Mouse (Mus musculus): Measurements from ENCODE around the gene a. TPM values are rescaled to one million over a fixed set of nuclear protein-coding genes. Genes with fewer than 3 reads are reported as not detected.
"Not testable (repeated sequence)": the region's sequence is repeated elsewhere in the genome, so short reads cannot be mapped to it uniquely, and the experiment has no call there.

Gene a
- polyA plus RNA-seq, 1 experiment from 2014 or later = 17.7 TPM

DNA sequence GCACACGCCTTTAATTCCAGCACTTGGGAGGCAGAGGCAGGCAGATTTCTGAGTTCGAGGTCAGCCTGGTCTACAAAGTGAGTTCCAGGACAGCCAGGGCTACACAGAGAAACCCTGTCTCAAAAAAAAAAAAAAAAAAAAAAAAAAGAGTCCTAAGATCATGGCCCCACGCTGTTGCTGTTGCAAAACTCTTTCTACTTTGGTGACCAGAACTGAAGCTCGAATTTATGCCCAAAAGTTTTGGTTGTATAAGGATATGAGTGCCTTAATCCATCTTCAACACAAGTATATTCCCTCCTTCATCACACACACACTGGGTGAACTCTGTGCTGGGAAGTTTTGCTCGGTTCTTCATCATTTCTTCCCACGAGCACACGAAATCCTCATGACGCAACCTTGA lies 262.3 kb downstream of the a start:
- ATAC-seq (ENCODE audit: insufficient number of reproducible peaks, low FRiP score, low TSS enrichment, low read depth); H3K27me3 ChIP-seq (ENCODE audit: control insufficient read depth, insufficient read depth, low read length); H3K9ac ChIP-seq (ENCODE audit: low read length); H3K27ac ChIP-seq (replicated peaks; ENCODE audit: low read depth, low read length); DNase-seq (ENCODE audit: low spot score); H3K9me3 ChIP-seq (ENCODE audit: control insufficient read depth, low read length); H3K4me2 ChIP-seq (ENCODE audit: low read depth, severe bottlenecking); H3K4me3 ChIP-seq (ENCODE audit: low read depth, low read length); H3K36me3 ChIP-seq (ENCODE audit: control insufficient read depth, insufficient read depth, low read length): not testable (repeated sequence)
- WGBS = 96% methylated on average over 8 of the region's 8 CpGs
- peaks cover 11% of the 10 kb centered on the region for H3K4me1 ChIP-seq (ENCODE audit: control insufficient read depth, insufficient read depth, low read length)

DNA sequence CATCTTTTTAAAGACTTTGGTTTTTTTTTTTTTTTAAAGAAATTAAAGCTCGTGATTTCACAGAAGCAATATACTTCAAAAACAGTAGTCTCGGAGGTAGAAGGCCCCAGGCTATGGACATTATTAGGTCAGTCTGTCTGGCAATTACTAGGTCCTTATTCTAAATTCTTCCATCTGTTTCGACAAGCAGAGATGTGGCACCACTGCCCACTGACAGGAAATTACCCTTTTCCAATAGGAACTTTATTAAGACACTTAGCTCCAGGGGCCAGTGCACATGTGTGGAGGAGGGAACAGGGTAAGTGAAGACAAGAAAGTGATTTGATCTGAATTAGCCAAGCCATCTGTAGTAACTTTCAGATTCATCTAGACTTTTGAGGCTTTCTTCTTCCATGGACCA lies 263.5 kb downstream of the a start:
- Histone ChIP-seq H3K27ac (replicated peaks; ENCODE audit: low read depth, low read length) (no peak overlapping the region; the same call in 1 of the 2 replicates), H3K4me2 (ENCODE audit: low read depth, severe bottlenecking) (no peak overlapping the region), H3K27me3 (ENCODE audit: control insufficient read depth, insufficient read depth, low read length) (no peaks in the 10 kb centered on the region), H3K9ac (ENCODE audit: low read length) (no peak overlapping the region), H3K4me1 (ENCODE audit: control insufficient read depth, insufficient read depth, low read length) (peaks cover 11% of the 10 kb centered on the region), H3K4me3 (ENCODE audit: low read depth, low read length) (no peak overlapping the region), H3K36me3 (ENCODE audit: control insufficient read depth, insufficient read depth, low read length) (peaks cover 5% of the 10 kb centered on the region), H3K9me3 (ENCODE audit: control insufficient read depth, low read length) (no peaks in the 10 kb centered on the region)
- 19% methylated on average over 3 of the region's 3 CpGs for WGBS
- ATAC-seq (ENCODE audit: insufficient number of reproducible peaks, low FRiP score, low TSS enrichment, low read depth) (no peak), DNase-seq (ENCODE audit: low spot score) (peak; percentile 51)

DNA sequence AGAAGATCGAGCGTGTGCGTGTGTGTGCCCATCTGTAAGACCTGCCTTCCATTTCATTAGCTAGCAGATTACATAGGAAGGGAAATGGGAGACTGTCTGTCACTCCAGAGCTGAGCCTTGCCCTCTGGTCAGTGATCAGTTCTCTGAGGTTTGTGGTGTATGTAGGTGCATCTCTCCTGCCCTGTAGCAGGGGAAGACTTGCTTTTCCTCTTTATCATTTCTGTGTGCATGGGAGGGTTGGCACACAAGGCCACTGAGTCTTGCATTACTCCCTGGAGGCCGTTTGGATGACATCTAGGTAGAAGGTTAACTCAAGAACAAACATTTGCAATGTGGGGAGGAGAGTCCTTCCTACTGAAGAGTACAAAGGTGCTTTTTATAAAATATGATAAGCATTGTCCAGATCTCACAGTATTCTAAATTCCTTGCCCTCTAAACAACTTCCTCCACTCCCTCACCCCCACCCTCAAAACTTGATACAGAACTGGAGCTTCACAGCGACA lies 264.9 kb downstream of the a start:
- Histone ChIP-seq H3K36me3 (ENCODE audit: control insufficient read depth, insufficient read depth, low read length) (peaks cover 12% of the 10 kb centered on the region), H3K4me3 (ENCODE audit: low read depth, low read length) (no peak overlapping the region), H3K9me3 (ENCODE audit: control insufficient read depth, low read length) (no peaks in the 10 kb centered on the region), H3K27ac (replicated peaks; ENCODE audit: low read depth, low read length) (no peak overlapping the region), H3K27me3 (ENCODE audit: control insufficient read depth, insufficient read depth, low read length) (no peaks in the 10 kb centered on the region), H3K4me1 (ENCODE audit: control insufficient read depth, insufficient read depth, low read length) (peaks cover 5% of the 10 kb centered on the region), H3K9ac (ENCODE audit: low read length) (no peak overlapping the region), H3K4me2 (ENCODE audit: low read depth, severe bottlenecking) (no peak overlapping the region)
- 88% methylated on average over 5 of the region's 5 CpGs for WGBS
- ATAC-seq (ENCODE audit: insufficient number of reproducible peaks, low FRiP score, low TSS enrichment, low read depth) = no peak
- no peak for DNase-seq (ENCODE audit: low spot score)

DNA sequence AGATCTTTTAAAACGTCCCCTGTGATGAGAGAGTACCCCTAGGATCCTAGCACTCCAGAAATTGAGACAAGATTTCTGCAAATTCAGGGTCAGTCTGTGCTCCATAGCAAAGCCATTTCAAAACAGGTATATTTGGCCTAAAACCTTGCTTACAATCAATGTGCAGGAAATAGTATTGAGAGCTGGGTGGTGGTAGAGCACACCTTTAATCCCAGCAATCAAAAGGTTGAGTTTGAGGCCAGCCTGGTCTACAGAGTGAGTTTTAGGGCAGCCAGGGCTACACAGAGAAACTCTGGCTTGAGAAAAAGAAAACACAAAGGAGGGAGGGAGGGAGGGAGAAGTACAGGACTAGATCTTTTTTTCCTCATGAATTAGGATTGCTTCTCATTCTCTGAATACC lies 266.2 kb downstream of the a start:
- DNase-seq (ENCODE audit: low spot score) = no peak
- no peaks in the 10 kb centered on the region for H3K9me3 ChIP-seq (ENCODE audit: control insufficient read depth, low read length)
- peaks cover 3% of the 10 kb centered on the region; the same call in 1 of the 2 replicates for H3K4me1 ChIP-seq (ENCODE audit: control insufficient read depth, insufficient read depth, low read length)
- no peaks in the 10 kb centered on the region for H3K27me3 ChIP-seq (ENCODE audit: control insufficient read depth, insufficient read depth, low read length)
- H3K27ac ChIP-seq (replicated peaks; ENCODE audit: low read depth, low read length) = no peak overlapping the region
- H3K4me2 ChIP-seq (ENCODE audit: low read depth, severe bottlenecking) = no peak overlapping the region
- H3K9ac ChIP-seq (ENCODE audit: low read length) = no peak overlapping the region
- no peak for ATAC-seq (ENCODE audit: insufficient number of reproducible peaks, low FRiP score, low TSS enrichment, low read depth)
- H3K36me3 ChIP-seq (ENCODE audit: control insufficient read depth, insufficient read depth, low read length) = peaks cover 15% of the 10 kb centered on the region
- no peak overlapping the region for H3K4me3 ChIP-seq (ENCODE audit: low read depth, low read length)
- WGBS = 63% methylated on average over 1 of the region's 1 CpGs

DNA sequence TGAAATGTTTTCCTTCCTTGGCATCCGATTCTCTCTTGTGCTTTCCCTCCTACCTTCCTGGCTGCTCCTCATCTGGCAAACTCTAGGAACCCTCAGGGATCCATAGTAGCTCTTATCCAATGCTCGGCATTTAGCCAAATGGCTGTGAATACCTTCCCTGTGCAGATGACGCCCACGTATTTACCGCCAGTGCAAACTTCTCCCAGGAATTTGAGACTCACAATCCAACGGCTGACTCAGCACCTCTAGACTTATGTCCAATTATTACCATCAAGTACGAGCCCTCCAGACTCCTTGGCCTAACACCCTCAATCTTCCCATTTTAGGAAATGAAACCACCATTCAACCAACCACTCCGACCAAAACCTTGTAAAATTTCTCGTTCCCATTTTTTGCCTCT lies 279.8 kb downstream of the a start:
- DNase-seq (ENCODE audit: low spot score) = no peak
- Histone ChIP-seq H3K9ac (ENCODE audit: low read length) (no peak overlapping the region), H3K4me3 (ENCODE audit: low read depth, low read length) (no peak overlapping the region), H3K36me3 (ENCODE audit: control insufficient read depth, insufficient read depth, low read length) (peaks cover 6% of the 10 kb centered on the region), H3K4me2 (ENCODE audit: low read depth, severe bottlenecking) (no peak overlapping the region), H3K27ac (replicated peaks; ENCODE audit: low read depth, low read length) (no peak overlapping the region), H3K4me1 (ENCODE audit: control insufficient read depth, insufficient read depth, low read length) (peaks cover 13% of the 10 kb centered on the region), H3K9me3 (ENCODE audit: control insufficient read depth, low read length) (no peaks in the 10 kb centered on the region), H3K27me3 (ENCODE audit: control insufficient read depth, insufficient read depth, low read length) (no peaks in the 10 kb centered on the region)
- WGBS = 92% methylated on average over 9 of the region's 9 CpGs
- ATAC-seq (ENCODE audit: insufficient number of reproducible peaks, low FRiP score, low TSS enrichment, low read depth) = no peak

DNA sequence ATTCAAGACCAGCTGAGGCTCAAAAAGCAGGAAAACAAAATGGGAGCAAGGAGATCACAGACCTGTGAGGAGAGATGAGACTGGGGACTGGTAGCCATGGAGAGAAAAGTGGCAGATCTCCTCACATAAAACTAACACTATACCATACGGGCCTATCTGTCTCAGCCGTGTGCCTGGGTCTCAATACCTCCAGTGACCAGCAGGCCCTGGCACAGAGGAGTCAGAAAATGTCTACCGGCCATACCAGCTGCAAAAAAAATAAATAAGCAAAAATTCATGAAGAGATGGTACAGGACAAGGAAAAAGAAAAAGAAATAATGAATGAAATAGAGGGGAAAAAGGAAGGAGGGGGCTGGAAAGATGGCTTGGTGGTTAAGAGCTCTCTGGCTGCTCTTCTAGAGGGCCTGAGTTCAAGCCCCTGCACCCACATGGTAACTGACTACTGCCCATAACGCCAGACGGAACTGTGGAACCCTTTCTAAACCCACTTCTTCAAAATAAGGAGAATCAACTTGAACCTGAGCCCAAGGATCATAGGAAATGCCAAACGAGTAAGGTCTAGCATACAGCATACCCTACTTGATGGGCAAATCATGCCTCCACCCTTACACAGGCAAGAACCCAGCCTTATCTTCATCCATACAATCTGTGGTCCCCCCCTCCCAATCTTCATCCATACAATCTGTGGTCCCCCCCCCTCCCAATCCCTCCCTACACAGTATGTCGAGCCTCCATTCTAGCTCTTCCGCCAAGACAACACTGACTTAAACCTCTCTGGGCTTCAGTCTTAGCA lies 281.3 kb downstream of the a start:
- no peak for DNase-seq (ENCODE audit: low spot score)
- H3K4me3 ChIP-seq (ENCODE audit: low read depth, low read length) = no peak overlapping the region
- no peak overlapping the region for H3K27ac ChIP-seq (replicated peaks; ENCODE audit: low read depth, low read length)
- H3K4me2 ChIP-seq (ENCODE audit: low read depth, severe bottlenecking) = peak overlapping the region; percentile 83
- H3K27me3 ChIP-seq (ENCODE audit: control insufficient read depth, insufficient read depth, low read length) = no peaks in the 10 kb centered on the region
- no peaks in the 10 kb centered on the region for H3K9me3 ChIP-seq (ENCODE audit: control insufficient read depth, low read length)
- WGBS = 81% methylated on average over 8 of the region's 8 CpGs
- peaks cover 5% of the 10 kb centered on the region; the same call in 1 of the 2 replicates for H3K36me3 ChIP-seq (ENCODE audit: control insufficient read depth, insufficient read depth, low read length)
- H3K9ac ChIP-seq (ENCODE audit: low read length) = no peak overlapping the region
- peaks cover 13% of the 10 kb centered on the region for H3K4me1 ChIP-seq (ENCODE audit: control insufficient read depth, insufficient read depth, low read length)
- no peak for ATAC-seq (ENCODE audit: insufficient number of reproducible peaks, low FRiP score, low TSS enrichment, low read depth)

DNA sequence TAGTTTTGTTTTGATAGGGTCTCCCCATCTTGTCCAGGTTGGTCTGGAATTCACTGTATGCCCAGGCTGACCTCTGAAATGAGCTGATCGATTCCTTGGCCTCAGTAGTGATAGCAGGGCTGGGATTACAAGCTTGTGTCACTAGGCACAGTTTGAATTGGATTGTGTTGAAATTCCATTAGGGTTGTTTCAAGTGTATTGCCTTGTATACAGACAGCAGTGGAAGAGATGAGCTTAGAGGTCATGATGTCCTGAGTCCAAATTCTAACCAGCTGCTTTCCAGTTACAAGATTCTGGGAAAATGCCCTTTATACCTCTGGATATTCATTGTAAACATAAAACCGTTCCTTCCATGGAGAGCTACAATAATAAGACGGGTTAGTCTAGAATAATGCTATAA lies 282.1 kb downstream of the a start:
- Histone ChIP-seq H3K4me1 (ENCODE audit: control insufficient read depth, insufficient read depth, low read length) (peaks cover 13% of the 10 kb centered on the region), H3K4me3 (ENCODE audit: low read depth, low read length) (peak overlapping the region; percentile 68), H3K9ac (ENCODE audit: low read length) (peak overlapping the region; percentile 86), H3K27ac (replicated peaks; ENCODE audit: low read depth, low read length) (no peak overlapping the region; the same call in 1 of the 2 replicates), H3K4me2 (ENCODE audit: low read depth, severe bottlenecking) (peak overlapping the region; percentile 83), H3K9me3 (ENCODE audit: control insufficient read depth, low read length) (no peaks in the 10 kb centered on the region), H3K27me3 (ENCODE audit: control insufficient read depth, insufficient read depth, low read length) (no peaks in the 10 kb centered on the region), H3K36me3 (ENCODE audit: control insufficient read depth, insufficient read depth, low read length) (peaks cover 1% of the 10 kb centered on the region; the same call in 1 of the 2 replicates)
- no peak for DNase-seq (ENCODE audit: low spot score)
- 27% methylated on average over 3 of the region's 3 CpGs for WGBS
- ATAC-seq (ENCODE audit: insufficient number of reproducible peaks, low FRiP score, low TSS enrichment, low read depth) = no peak

DNA sequence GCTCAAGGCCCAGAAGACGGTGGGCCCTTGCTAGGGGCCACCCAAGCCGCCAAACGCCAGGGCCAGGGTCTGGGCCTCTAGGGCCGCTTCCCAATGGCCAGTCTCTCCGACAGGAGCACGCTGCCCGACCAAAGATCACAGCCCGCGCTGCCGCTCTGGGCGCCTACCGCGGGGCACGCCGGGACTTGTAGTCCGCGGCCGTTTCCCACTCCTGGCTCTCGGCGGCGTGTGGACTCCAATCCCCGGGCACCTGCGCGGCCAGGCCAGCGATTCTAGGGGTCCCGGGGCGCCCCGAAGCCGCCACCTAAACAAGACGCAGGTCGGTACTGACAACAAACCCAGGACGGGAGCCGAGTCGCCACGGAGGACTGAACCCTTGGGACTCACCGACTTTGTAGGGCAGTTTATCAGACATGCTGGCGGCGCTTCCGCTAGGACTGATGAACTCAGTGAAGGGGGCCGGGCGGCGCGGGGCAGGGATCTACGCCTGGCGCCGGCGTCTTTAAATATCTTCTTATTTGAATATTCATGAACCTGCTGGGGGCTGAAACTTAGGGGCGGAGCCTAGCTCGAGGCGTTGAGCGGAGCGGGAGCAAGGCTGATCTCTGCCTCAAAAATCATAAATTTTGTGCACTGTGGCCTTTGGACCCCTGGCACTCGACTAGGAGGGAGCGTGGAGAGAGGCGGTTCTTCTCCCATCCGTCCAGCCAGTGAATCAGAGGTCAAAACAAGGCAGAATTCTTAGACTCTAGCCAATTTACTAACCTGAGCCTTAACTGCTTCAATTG lies 283.0 kb downstream of the a start, which contains the start of gene Ahcy:
Ahcy (minus strand) TSS at position 520 of the 788 bp plus-strand sequence.
- Histone ChIP-seq H3K4me3 (ENCODE audit: low read depth, low read length) (peak within 1 kb of the TSS; percentile 68), H3K27me3 (ENCODE audit: control insufficient read depth, insufficient read depth, low read length) (no peaks in the 10 kb centered on the region), H3K4me1 (ENCODE audit: control insufficient read depth, insufficient read depth, low read length) (peaks cover 13% of the 10 kb centered on the region), H3K4me2 (ENCODE audit: low read depth, severe bottlenecking) (peak within 1 kb of the TSS; percentile 83), H3K9me3 (ENCODE audit: control insufficient read depth, low read length) (no peaks in the 10 kb centered on the region), H3K36me3 (ENCODE audit: control insufficient read depth, insufficient read depth, low read length) (no peaks in the 10 kb centered on the region), H3K27ac (replicated peaks; ENCODE audit: low read depth, low read length) (peak within 1 kb of the TSS; percentile 81), H3K9ac (ENCODE audit: low read length) (peak within 1 kb of the TSS; percentile 86)
- peak; percentile 95 for DNase-seq (ENCODE audit: low spot score)
- under 1% methylated on average over 56 of the region's 56 CpGs for WGBS
- ATAC-seq (ENCODE audit: insufficient number of reproducible peaks, low FRiP score, low TSS enrichment, low read depth) = peak; percentile 94
